8 mouse cellular contexts compared by ENCODE assay signal in genomic region chr5:148399660-148400443, GRCm38 (mm10). TPM values are rescaled to one million over a fixed set of nuclear protein-coding genes. Genes with fewer than 3 reads are reported as not detected.
DNase-seq lines count a peak whose midpoint lies in the region; ATAC-seq lines count a peak whose summit lies in the region.

Gene Slc7a1, minus strand, starts transcription at chr5:148399904.

- no peaks in the 10 kb centered on the region for H3K9me3 ChIP-seq in hindbrain, embryonic 12.5 days (replicated peaks)

- peak within 1 kb of the TSS; percentile 100 for H3K4me2 ChIP-seq in hindbrain, embryonic 12.5 days (replicated peaks)

- H3K9ac ChIP-seq in hindbrain, embryonic 12.5 days = peak within 1 kb of the TSS; percentile 81

- DNase-seq in Muller cell, postnatal 12 days (ENCODE audit: inconsistent ontology term) = peak; percentile 96
- peak; percentile 84 for DNase-seq in cerebellum, adult 9-11 months
- DNase-seq in frontal cortex, postnatal 10 days (ENCODE audit: low spot score in 2 of 2) = peak; percentile 80 to 84
- DNase-seq in layer of hippocampus, postnatal 25 days (ENCODE audit: extremely low spot score in 1 of 2, low spot score in 1 of 2) = peak; percentile 75 to 77
- DNase-seq in lung, postnatal 25 days (ENCODE audit: low spot score) = peak; percentile 91
- peak; percentile 87 for DNase-seq in retina, embryonic 14.5 days (ENCODE audit: low spot score)
- peak; percentile 94 for DNase-seq in thymus, postnatal 4 days

- peak; percentile 91 for ATAC-seq in hindbrain, embryonic 12.5 days (ENCODE audit: low FRiP score)

- peak within 1 kb of the TSS; percentile 78 for H3K4me3 ChIP-seq in hindbrain, embryonic 12.5 days

- H3K4me1 ChIP-seq in hindbrain, embryonic 12.5 days = peaks cover 6% of the 10 kb centered on the region

- 2% methylated on average over 52 of the region's 52 CpGs for WGBS in hindbrain, embryonic 12.5 days

- H3K27me3 ChIP-seq in hindbrain, embryonic 12.5 days = 0 out of 2 replicates have a peak, but pooled peaks cover 3% of the 10 kb centered on the region

- H3K27ac ChIP-seq in hindbrain, embryonic 12.5 days = peak within 1 kb of the TSS; percentile 17; the same call in 1 of the 2 replicates

- H3K36me3 ChIP-seq in hindbrain, embryonic 12.5 days = no peaks in the 10 kb centered on the region

RNA-seq across cellular contexts. Expression of gene Slc7a1, which starts in this region (rescaled TPM):
- 15.4 and 17.1 TPM in 2 replicates for polyA plus RNA-seq in hindbrain, embryonic 12.5 days (2016; fragmentation: Nextera tagmentation; extraction: Ambion mirVana)
- 10 to 100 TPM; 27.8 to 30.6 TPM for total RNA-seq in layer of hippocampus, postnatal 25 days (2021)

Comparison
In these comparisons a context has a peak if more than half of its experiments do, and no peak if none do; other contexts are left out.
1. Peak in every context shown above with its lines: DNase-seq, ATAC-seq, H3K4me3 ChIP-seq and H3K27ac ChIP-seq.